Mouse (Mus musculus) activated CD4-positive, CD25-positive, alpha-beta regulatory T cell, adult 4 months (primary cell): ENCODE results near the gene F830045P16Rik. TPM values are rescaled to one million over a fixed set of nuclear protein-coding genes. Genes with fewer than 3 reads are reported as not detected.

ENCODE experiments used
- ATAC-seq: one replicate; pipeline ENCODE4 v1.8.0; 2017
- polyA plus RNA-seq, 2 experiments: library from polyadenylated mRNA; unstranded; fragments of 100-300 nt; shearing (Covaris generic); gene quantifications; one replicate each; pipeline ENCODE4 v1.2.1; 2017

Gene F830045P16Rik
- polyA plus RNA-seq = not detected

DNA sequence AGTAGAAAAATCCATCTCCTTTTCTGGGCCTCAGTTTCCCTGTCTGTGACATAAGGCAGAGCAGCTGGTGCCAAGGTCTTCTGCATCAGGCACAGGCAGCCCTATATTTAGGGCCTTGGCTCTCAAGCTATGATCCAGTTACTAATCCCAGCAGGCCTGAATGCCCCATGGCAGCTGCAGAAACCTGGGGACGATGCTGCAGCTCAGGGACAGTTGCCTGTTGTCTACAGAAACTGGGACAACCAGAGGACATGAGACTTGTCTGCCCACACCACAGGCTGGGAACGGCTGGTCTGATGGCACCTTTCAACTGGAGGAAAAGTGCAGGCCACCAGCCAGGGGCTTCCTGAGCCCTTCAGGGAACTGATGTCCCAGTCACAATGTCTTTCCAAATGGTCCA, at the start of gene F830045P16Rik:
Gene F830045P16Rik, minus strand, starts transcription at position 226 of the 400 bp plus-strand sequence.
- no peak for ATAC-seq

DNA sequence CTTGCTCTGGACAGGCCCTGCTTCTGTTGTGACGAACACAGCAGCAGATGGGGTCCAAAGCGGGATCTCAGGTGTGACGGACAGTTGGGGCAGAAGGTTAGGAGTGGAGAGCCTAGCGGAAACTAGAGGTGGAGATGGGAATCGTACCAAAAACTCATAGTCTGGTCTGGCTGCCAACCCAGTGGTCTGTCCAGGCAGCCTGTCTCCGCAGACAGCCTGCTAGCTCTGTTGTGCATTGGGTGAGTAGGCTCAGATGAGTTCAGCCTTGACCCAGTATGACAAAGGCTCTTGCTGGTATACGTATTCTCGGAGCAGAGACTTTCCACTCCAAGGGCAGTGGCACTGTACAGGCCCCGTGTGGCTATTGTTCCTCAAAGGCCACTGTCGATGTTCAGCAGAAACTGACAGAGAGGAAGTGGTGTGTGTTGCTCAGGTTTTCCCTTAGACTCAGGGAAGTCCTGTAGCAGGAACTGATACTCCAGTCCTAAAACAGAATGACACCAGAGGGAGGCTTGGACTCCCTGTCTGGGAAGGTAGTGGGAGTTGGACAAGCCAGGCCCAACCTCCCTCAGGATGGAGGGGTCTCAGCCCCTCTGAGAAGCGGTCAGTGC, 49.6 kb upstream of the F830045P16Rik start:
- no peak for ATAC-seq

DNA sequence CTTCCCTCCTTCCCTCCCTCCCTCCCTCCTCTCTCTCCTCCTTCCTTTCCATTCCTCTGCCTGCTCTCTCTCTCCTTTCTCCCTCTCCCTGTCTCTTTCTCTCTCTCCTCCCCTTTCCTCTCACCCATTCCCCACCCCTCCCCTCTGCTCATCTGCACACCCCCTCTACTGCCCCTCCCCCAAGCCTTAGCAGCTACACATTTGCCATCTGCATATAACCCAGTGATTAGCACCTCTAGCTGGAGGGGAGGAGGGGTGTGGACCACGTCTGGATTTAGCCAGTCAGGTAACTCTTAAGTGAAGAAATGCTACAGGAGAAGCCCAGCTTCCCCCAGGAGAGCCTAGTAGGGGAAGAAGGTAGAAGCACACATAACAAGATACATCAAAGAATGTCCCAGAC, 48.5 kb upstream of the F830045P16Rik start:
- ATAC-seq = no peak

DNA sequence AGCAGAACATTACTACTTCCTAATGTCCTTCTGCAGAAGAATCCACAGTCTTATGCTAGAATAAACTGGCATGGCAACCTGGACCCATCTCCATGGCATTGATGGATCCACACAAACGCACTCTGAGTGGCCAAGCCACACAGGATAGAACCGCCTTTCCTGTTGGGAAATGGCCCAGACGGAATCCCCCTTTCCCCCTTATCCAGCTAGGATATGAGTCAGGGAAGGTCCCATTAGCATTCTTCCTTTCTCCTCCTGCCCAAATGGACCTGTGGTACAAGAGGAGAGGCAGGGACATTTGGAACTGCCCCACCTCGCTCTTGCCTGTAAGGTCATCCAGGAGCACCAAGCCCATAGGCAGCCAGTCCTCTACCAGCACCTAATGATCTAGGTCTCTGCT, 45.9 kb upstream of the F830045P16Rik start:
- no peak for ATAC-seq

DNA sequence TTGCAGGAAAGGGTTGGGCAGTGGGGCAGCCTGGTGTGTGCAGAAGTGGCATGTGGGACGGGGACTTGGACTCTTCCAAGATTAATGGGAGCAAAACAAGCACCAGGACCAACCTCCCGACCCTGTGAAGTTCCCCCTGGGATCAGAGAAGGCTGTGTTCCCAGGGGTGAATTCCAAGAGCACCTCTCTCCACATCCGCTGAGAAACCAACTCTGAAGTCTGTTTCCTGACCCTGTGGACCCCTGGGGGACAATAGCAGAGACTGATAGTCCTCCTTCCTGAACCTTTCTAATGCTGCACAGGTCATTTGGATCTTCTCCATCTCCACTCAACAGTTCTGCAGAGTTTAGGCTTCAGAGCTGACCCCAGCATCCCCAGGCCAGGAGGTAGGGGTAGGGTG, 45.4 kb upstream of the F830045P16Rik start:
- ATAC-seq = no peak

DNA sequence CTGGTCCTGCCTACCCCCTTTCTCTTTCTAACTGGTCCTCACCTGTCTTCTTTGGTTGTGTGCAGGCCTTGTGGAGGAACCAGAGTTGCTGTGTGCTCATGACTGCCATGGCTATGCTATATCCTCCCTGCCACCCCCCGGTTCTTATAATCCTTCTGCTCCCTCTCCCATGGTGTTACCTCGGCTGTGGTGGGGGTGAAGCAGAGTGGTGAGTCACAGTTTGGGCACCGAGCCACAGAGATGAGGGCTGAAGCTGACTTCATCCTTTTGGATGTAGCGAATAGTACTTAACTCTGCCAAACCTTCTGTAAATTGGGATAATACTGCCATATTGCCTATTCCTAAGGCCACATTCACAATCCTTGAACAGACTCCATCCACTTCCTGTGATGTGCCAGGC, 44.3 kb upstream of the F830045P16Rik start:
- no peak for ATAC-seq

DNA sequence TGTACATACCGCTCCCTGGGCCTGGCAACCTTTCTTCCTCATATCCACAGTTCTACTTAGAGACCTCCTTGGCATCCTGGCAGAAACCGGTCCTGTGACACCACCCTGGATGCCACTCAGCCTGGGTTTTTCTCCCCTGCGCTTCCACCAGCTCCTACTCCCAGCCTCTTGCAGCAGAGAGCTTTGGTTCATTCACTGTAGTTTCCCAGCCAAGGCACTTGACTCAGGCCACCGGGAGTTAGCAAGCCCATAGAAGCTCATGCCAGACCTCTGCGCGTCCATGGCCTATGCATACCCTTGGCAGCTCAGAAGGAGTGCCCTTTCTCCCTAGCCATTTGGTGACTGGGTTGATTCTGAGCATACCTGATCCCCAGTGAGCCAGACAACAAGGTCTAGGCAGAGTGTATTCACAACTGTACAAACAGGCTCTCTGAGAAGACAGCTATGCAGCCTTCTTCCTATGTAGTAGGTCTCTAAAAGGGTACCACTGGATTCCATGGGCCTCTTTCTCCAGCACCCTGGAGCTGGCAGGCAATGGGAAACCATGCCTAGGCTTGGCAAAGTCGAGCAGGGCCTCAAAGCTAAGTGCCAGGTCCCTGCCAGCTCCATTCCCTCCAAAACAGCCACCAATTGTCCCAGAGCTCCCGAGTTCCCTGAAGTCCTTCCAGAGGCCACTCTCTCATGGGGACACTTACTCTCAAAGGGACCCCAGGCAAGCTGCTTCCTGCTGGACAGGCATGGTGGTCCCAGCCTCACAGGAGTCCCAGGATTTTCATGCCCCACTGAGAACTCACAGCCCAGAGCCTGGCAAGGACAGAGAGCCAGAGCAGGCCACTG, 40.4 kb upstream of the F830045P16Rik start:
- no peak for ATAC-seq

DNA sequence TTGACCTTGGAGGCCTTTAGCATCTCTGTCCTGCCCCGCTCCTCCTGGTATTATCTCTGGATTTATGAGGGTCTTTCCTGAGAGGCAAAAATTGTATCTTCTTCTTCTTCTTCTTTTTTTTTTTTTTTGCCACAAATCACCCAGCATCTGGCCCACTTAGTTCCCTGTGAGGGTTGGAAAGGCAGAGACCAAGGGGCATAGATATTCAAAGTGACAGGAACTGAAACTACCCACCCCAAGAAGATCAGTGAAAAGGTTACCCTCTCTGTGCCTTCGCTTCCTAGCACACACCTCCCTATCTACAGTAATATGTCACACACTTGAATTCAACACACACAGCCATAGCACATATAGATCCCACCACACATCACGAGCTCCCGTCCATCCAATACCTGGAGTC, 38.7 kb upstream of the F830045P16Rik start:
- ATAC-seq = no peak

DNA sequence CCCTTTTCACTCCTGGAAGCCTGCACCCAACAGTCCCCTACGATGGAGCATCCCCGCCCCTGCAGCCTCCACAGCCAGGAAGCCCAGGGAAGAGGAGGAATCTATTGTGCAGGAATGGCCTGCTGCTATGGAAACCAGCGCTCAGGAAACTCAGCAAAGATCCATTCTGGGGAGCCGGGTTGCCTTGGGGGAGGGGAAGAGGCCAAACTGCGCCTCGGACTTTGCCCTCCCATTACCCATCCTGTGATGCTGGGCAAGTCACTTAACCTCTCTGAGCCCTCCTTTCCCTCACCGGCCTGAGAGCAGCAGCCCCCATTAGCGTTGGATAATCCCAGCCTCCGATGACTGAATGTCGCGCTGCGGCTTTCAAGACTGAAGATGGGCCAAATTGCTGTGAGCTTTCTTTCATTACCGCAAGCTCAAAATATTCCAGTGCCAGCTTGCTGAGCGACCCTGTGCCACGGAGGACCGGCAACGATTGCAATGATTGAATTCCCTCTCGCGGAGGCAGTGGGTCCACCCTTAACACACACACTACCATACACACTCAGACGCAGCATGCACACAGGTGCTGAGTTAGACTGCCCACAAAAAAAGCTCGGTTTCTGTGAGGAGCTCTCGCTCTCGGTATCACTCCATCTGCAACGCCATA, 38.1 kb upstream of the F830045P16Rik start:
- no peak for ATAC-seq

DNA sequence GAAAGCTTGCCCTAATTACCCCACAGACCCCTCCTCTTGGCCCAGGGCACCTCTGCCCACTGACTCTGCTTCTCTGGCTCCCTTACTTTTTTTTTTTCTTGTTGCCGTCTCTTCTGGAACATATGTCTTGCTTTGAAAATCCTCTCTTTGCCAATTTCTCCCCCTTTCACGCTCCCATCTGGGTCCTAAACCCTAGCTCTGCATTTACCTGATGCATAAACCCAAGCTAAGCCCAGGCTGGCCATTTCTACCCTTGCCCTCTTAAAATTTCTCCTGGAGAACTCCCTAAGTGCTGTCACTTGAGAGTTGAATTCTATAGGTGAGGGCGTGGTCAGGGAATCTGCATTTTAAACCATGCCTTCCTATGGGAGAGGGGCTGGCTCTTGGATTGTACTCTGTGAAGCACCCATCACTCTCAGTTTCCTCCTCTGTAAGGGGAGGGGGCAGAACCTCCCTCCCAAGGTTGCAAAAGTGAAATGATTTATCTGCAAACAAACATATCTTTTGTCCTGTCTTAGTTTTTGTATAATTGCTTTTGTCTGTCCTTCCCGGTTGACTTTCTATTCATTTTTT, 37.4 kb upstream of the F830045P16Rik start:
- no peak for ATAC-seq

DNA sequence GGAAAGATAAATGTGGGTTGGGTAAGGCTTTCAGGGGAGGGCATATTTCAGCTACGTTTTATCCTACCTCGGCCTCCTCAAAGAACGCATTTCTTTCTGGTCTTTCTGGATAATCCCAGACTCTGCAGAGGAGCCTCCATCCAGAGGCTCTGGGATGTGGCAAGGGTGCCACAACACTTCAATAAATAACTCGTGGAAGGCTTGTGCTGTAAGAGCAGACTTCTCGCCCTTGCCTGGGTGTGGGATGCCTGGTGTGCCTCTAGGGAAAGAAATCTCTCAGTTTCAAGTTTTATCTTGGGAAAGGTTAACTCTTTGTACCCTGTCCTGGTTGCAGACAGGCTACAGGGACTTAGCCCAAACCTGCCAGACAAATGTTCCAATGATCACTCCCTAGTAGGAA, 33.2 kb upstream of the F830045P16Rik start:
- no peak for ATAC-seq

DNA sequence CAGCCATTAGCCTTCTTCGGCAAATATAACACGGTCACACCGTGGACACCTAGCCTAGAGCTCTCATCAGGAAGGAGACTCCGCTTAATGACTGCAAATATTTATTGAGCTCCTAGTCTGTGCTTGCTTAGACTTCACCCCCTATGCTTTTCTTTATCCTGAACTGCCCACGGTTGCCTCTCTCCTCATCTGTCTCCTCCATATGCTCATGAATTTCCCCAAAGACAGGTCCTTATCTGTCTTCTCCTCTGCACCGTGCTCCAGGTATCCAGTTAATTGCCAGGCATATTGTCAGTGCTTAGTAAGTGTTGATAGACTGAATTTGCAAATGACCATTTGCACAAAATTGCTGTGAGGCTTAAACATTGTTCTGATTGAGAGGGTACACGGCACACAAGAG, 32.7 kb upstream of the F830045P16Rik start:
- no peak for ATAC-seq

DNA sequence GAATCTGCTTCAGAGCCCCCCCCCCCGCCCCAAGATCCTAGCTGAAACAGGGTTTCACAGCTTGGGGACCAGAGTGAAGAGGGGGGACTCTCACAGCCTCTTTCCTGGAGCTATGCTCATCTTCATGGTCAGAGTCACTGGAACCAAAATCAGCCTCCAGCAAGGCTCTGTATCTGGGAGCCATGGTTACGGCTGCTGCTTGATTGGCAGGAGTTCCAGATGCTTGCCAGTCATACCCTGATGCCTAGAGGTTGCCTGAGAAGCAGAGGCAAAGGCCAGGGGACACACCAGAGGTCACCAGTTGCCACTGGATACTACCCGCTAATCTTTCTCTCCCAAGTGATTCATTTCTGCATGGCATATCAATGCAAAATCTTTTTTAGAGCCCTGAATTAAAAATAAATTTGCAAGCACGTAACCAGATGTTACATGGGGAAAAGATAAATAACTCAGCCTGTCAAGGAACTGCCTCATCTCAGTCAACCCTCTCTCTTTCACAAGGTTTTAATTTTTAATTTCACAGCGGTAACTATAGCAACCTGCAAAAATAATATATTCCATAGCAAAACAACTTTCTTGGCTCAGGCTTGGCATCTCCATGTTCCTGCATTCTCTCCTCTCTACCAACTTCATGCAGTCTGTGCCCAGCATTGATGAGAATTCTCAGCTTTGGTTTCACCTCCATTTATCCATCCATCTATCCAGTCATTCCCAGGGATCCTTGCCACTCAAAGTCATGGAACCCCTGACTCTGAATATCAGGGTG, 27.7 kb upstream of the F830045P16Rik start:
- ATAC-seq = no peak

DNA sequence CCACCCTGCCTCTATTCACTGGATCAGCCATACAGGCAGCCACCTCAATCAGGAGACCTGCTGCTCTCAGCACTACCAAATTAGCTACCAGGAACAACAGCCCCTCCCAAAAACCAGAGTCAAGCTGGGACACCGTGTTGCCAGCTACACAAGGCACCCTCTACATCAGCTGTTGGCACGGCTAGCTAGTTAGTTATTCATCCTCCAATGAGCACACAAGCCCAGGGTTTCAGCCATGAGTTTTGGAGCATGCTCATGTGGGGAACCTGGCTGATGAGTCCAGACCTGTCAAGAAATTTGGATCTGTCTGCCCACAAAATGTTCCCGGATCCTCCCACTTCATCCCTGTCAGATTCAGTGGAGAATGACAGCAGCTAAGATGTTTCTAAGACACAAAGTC, 25.4 kb upstream of the F830045P16Rik start:
- no peak for ATAC-seq

DNA sequence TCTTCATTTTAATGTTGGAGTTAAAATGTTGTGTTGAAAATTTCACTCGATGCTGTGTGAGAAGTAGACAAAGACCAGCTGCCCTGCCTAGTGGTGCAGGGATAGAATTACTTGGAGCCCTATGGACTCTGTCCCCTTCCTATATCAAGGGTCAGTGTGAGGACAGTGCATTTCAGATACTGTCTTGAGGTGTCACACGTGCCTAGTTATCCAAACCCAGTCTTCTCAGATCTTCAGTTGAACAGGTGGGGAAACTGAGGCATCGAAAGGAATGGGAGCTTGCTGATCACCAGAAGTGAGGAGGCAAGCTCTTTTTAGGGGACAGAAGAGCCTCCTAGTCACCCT, 22.4 kb upstream of the F830045P16Rik start:
- no peak for ATAC-seq

DNA sequence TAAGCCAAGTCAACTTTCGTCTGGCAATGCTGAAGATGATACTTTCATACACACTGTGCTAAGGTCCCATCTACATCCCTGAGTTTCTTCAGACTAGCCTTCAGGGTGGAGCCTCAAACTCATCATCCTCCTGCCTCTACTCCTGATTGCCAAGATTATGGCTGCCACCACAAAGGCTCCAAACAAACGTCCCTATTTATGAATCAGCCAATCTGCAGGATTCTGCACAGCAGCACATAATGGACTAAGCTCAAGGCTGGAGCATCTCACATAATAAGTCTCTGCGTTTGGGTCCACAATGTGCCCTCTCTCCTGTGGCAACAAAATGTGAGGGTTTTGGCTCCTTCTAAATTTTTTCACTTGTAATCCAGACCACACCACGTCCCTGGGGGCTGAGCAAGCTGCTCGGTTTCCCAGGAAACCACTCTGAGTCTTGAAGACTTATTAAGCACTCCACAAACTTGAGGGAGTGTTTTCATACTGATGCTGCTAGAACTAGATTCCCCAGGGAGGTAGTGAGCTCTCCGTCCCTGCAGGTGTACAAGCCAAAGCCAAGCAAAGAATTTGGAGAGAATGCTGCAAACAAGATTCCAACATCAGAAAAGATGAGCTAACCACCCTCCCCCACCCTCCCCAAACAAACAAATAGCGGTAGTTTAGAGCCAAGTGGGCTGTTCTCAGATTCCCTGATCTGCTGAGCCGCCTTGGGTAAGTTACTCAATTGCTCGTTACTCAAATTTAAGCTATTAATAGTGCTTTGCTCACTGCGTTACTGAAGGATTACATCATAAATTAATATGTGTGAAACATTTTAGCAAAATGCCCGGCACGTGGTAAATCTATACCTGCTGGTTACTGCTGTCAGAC, 21.8 kb upstream of the F830045P16Rik start:
- ATAC-seq = no peak

DNA sequence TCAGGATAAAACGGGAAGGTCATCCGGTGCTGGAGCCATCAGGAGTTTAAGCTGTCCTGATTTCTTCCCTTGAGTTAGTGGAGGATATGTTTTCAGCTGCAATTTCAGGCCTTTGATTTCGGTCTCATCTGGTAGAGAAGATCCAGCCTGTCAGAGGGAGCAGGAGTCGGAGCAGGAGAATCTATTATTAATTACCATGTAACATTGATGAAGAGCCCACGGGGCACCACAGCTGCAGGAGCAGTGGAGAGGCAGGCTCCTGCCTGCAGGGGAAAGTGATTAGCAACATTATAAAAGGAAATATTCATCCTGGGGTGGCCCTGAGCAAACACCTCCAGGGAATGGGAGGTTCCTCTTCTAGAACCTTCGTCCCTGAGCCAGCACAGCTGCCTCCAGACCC, 19.7 kb upstream of the F830045P16Rik start:
- ATAC-seq = no peak

DNA sequence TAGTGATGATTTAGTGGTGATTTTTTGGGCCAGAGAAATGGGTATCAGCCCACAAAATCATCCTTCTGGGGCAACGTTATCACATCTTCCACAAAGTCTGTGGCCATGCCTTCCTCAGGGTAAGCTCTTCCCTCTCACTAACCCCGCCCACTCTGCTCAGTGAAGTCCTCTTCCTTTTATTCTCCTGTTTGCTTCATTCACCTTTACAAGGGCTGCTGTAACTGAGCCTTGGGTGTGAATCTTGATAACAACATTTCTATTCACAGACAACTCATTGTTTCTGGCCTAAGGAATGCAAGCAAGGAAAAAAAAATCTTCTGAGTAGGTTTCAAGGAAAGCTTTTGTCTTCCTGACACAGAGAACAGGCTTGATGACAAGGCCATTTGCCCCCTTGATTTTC, 14.4 kb upstream of the F830045P16Rik start:
- ATAC-seq = no peak

DNA sequence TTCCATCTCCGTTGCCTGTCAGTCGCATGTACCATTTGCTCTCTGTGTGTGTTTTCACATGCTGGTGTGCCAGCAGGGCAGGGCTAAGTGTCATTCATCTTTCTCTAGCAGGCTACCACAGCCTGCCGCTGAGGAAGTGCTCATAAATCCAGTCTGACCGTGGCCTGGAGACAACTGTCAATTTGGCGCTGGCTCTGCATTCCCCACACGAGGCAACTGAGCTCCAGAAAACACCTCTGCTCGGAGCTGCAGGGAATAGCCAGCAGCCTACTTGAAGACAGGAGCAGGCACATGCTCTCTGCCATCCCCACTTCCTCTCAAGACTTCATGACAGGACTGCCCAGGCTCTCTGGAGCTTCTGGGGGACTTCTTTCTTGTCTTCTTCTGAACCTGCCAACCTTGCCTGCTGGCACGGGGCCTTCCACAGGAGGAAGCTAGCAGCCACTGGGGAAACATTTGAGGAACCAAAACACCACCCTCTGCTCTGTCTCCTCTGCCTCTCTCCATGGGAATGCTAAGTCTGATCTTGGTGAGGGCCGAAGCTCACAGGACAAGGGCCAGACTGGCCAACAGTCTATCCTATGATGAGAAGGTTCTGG, 13.2 kb upstream of the F830045P16Rik start:
- no peak for ATAC-seq

DNA sequence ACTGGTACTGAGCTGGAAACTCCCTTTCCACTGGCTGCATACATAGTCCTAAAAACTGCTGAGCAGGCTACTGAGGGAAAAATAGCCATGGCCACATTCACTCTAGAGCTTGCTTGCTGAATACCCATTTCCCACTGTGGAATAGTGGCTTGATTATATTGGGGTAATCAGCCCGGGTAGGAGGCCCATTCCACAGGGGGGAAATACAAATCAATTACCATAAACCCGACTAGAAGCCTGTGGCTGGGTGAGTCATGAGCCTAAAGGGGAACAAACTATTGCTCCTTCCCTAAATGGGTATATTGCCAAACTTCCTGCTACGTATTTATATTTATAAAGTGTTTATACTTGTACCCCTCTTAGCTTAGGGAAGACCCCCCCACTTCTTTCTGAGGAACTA, 10.4 kb upstream of the F830045P16Rik start:
- no peak for ATAC-seq

DNA sequence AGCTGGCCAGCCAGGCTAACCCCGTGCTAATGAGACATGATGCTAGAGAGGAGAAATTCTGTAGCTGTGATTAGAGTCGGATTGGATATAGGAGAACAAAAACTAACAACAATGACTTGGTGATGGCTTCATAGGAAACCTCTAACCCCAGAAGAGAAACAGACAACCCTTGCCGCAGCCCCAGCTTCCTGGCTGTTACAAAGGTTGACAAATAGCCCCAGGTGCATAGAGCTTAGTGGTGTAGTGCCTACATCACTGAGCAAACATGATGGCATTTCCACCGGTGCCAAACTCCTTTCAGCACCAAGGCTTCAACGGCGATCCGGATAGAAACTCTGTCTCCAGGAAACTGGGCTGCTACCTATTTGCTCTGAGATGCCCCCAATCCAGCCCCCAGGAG, 9.2 kb upstream of the F830045P16Rik start:
- ATAC-seq = no peak
